Mouse (Mus musculus) limb, embryonic 15.5 days (tissue): ENCODE data around the gene Dhx58. TPM values are rescaled to one million over a fixed set of nuclear protein-coding genes. Genes with fewer than 3 reads are reported as not detected.
"Not testable (repeated sequence)": the region's sequence is repeated elsewhere in the genome, so short reads cannot be mapped to it uniquely, and the experiment has no call there.

Source experiments
- ATAC-seq: fragments of 200-750 bp; cut with Nextera tagmentation; 2 replicates; pipeline ENCODE4 v1.8.0; 2017; ENCODE audit warnings: low read depth, moderate TSS enrichment; ENCODE audit not compliant: insufficient number of reproducible peaks, low FRiP score, low TSS enrichment
- H3K27ac ChIP-seq: fragments of 300-500 bp; sonication (generic); 2 replicates; pipeline ENCODE4 v1.5.1; 2015; ENCODE audit warnings: moderate library complexity, mild to moderate bottlenecking, inconsistent platforms
- H3K27me3 ChIP-seq: fragments of 300-500 bp; sonication (generic); 2 replicates; pipeline ENCODE4 v1.6.1; 2015; ENCODE audit warnings: inconsistent platforms
- H3K36me3 ChIP-seq: fragments of 300-500 bp; sonication (generic); 2 replicates; pipeline ENCODE4 v1.6.1; 2015; ENCODE audit warnings: inconsistent platforms
- H3K4me1 ChIP-seq: fragments of 300-500 bp; sonication (generic); 2 replicates; pipeline ENCODE4 v1.6.1; 2015; ENCODE audit warnings: inconsistent platforms
- H3K4me2 ChIP-seq: fragments of 300-500 bp; sonication (generic); 2 replicates; pipeline ENCODE4 v1.6.1; 2015; ENCODE audit warnings: mild to moderate bottlenecking, inconsistent platforms
- H3K4me3 ChIP-seq: fragments of 300-500 bp; sonication (generic); 2 replicates; pipeline ENCODE4 v1.5.1; 2015; ENCODE audit warnings: mild to moderate bottlenecking, inconsistent platforms
- H3K9ac ChIP-seq: fragments of 300-500 bp; sonication (generic); 2 replicates; pipeline ENCODE4 v1.6.1; 2015; ENCODE audit warnings: inconsistent platforms
- H3K9me3 ChIP-seq: fragments of 300-500 bp; sonication (generic); 2 replicates; pipeline ENCODE4 v1.6.1; 2016; ENCODE audit warnings: inconsistent platforms
- WGBS: fragments of 180-500 bp; shearing (Covaris S2); methylation state at CpG from one replicate; pipeline ENCODE4 v1.1.7; 2015; 5-methylcytosine and 5-hydroxymethylcytosine counted together
- polyA plus RNA-seq: library from polyadenylated mRNA; unstranded; fragments of >200 nt; fragmentation: Nextera tagmentation; extraction: Ambion mirVana; gene quantifications from 2 replicates; pipeline ENCODE4 v1.2.1, GENCODE M21; 2015

The Dhx58 gene
- polyA plus RNA-seq, 1 experiment from 2014 or later: 2.9 TPM

GRCm38 (mm10) chr11:100671956-100672355, 32.1 kb downstream of the Dhx58 start:
- Histone ChIP-seq H3K4me3 (no peak overlapping the region), H3K27ac (no peak overlapping the region), H3K27me3 (peaks cover 8% of the 10 kb centered on the region; the same call in 1 of the 2 replicates), H3K36me3 (no peaks in the 10 kb centered on the region), H3K4me1 (peaks cover 13% of the 10 kb centered on the region), H3K4me2 (no peak overlapping the region), H3K9ac (no peak overlapping the region), H3K9me3 (no peaks in the 10 kb centered on the region)
- WGBS: 76% methylated on average over 2 of the region's 2 CpGs
- no peak for ATAC-seq

GRCm38 (mm10) chr11:100671049-100671448, 33.0 kb downstream of the Dhx58 start:
- Histone ChIP-seq H3K4me2 (no peak overlapping the region), H3K9me3 (no peaks in the 10 kb centered on the region), H3K4me1 (peaks cover 13% of the 10 kb centered on the region), H3K27me3 (peaks cover 8% of the 10 kb centered on the region; the same call in 1 of the 2 replicates), H3K9ac (no peak overlapping the region), H3K27ac (no peak overlapping the region), H3K36me3 (no peaks in the 10 kb centered on the region), H3K4me3 (no peak overlapping the region)
- 62% methylated on average over 1 of the region's 1 CpGs for WGBS
- ATAC-seq: no peak

GRCm38 (mm10) chr11:100659806-100660205, 44.3 kb downstream of the Dhx58 start:
- Histone ChIP-seq H3K4me2 (no peak overlapping the region), H3K9ac (no peak overlapping the region), H3K27ac (no peak overlapping the region), H3K4me1 (peaks cover 14% of the 10 kb centered on the region), H3K27me3 (no peaks in the 10 kb centered on the region), H3K4me3 (no peak overlapping the region), H3K36me3 (no peaks in the 10 kb centered on the region), H3K9me3 (no peaks in the 10 kb centered on the region)
- ATAC-seq: no peak
- 67% methylated on average over 10 of the region's 10 CpGs for WGBS

- no peak overlapping the region for H3K4me3 ChIP-seq
- no peaks in the 10 kb centered on the region for H3K9me3 ChIP-seq
- peaks cover 14% of the 10 kb centered on the region for H3K4me1 ChIP-seq
- H3K27ac ChIP-seq: no peak overlapping the region
- H3K27me3 ChIP-seq: peaks cover 6% of the 10 kb centered on the region
- H3K36me3 ChIP-seq: no peaks in the 10 kb centered on the region
- H3K4me2 ChIP-seq: no peak overlapping the region
- WGBS: 9% methylated on average over 6 of the region's 6 CpGs
- no peak for ATAC-seq
- H3K9ac ChIP-seq: no peak overlapping the region
These were observed 47.6 kb downstream of the Dhx58 start for GRCm38 (mm10) chr11:100656458-100656857.

- H3K4me3 ChIP-seq, H3K9ac ChIP-seq, H3K27ac ChIP-seq, H3K9me3 ChIP-seq, ATAC-seq, H3K36me3 ChIP-seq, H3K4me2 ChIP-seq: not testable (repeated sequence)
- 61% methylated on average over 3 of the region's 3 CpGs for WGBS
- H3K4me1 ChIP-seq: peaks cover 14% of the 10 kb centered on the region
- peaks cover 14% of the 10 kb centered on the region for H3K27me3 ChIP-seq
These were observed 48.5 kb downstream of the Dhx58 start for GRCm38 (mm10) chr11:100655589-100655988.

- Histone ChIP-seq H3K27me3 (peaks cover 39% of the 10 kb centered on the region), H3K4me2 (no peak overlapping the region), H3K27ac (no peak overlapping the region), H3K9ac (no peak overlapping the region), H3K4me1 (peaks cover 5% of the 10 kb centered on the region), H3K4me3 (no peak overlapping the region), H3K36me3 (no peaks in the 10 kb centered on the region), H3K9me3 (no peaks in the 10 kb centered on the region)
- no peak for ATAC-seq
- 20% methylated on average over 3 of the region's 3 CpGs for WGBS
These were observed 52.3 kb downstream of the Dhx58 start for GRCm38 (mm10) chr11:100651748-100652147.

GRCm38 (mm10) chr11:100651205-100651604, 52.9 kb downstream of the Dhx58 start:
- no peak for ATAC-seq
- no peaks in the 10 kb centered on the region for H3K4me1 ChIP-seq
- peaks cover 39% of the 10 kb centered on the region for H3K27me3 ChIP-seq
- no peaks in the 10 kb centered on the region for H3K36me3 ChIP-seq
- 9% methylated on average over 7 of the region's 8 CpGs for WGBS
- no peak overlapping the region for H3K27ac ChIP-seq
- no peak overlapping the region for H3K9ac ChIP-seq
- no peak overlapping the region for H3K4me3 ChIP-seq
- no peak overlapping the region for H3K4me2 ChIP-seq
- H3K9me3 ChIP-seq: no peaks in the 10 kb centered on the region

- 84% methylated on average over 8 of the region's 8 CpGs for WGBS
- Histone ChIP-seq H3K4me1 (peaks cover 11% of the 10 kb centered on the region), H3K9ac (no peak overlapping the region), H3K4me2 (no peak overlapping the region), H3K9me3 (no peaks in the 10 kb centered on the region), H3K36me3 (no peaks in the 10 kb centered on the region), H3K4me3 (no peak overlapping the region), H3K27me3 (peaks cover 39% of the 10 kb centered on the region), H3K27ac (no peak overlapping the region)
- ATAC-seq: no peak
These were observed 55.7 kb downstream of the Dhx58 start for GRCm38 (mm10) chr11:100648405-100648804.

GRCm38 (mm10) chr11:100646265-100646664, 57.8 kb downstream of the Dhx58 start:
- H3K9ac ChIP-seq: no peak overlapping the region
- WGBS: 15% methylated on average over 1 of the region's 1 CpGs
- H3K4me2 ChIP-seq: no peak overlapping the region
- H3K4me3 ChIP-seq: no peak overlapping the region
- no peaks in the 10 kb centered on the region for H3K36me3 ChIP-seq
- H3K27ac ChIP-seq: no peak overlapping the region
- H3K9me3 ChIP-seq: no peaks in the 10 kb centered on the region
- ATAC-seq: no peak
- H3K27me3 ChIP-seq: peaks cover 32% of the 10 kb centered on the region
- peaks cover 11% of the 10 kb centered on the region for H3K4me1 ChIP-seq

Other genes with a start within 250 kb of the Dhx58 start
- gene Klhl11, start 231.5 kb downstream of the Dhx58 start, polyA plus RNA-seq: 9.5 and 10.0 TPM in 2 replicates
- 181 and 189 TPM in 2 replicates for gene Acly, start 176.3 kb downstream of the Dhx58 start, polyA plus RNA-seq
- 0.19 and 0.56 TPM in 2 replicates for gene Ttc25, start 158.7 kb downstream of the Dhx58 start, polyA plus RNA-seq
- gene Cnp, start 129.4 kb downstream of the Dhx58 start, polyA plus RNA-seq: 25.1 and 30.5 TPM in 2 replicates
- gene Nkiras2, start 85.0 kb downstream of the Dhx58 start, polyA plus RNA-seq: 73.7 and 77.9 TPM in 2 replicates
- gene Dnajc7, start 84.1 kb downstream of the Dhx58 start, polyA plus RNA-seq: 218 and 227 TPM in 2 replicates
- gene Zfp385c, start 11.8 kb downstream of the Dhx58 start, polyA plus RNA-seq: 1.4 and 1.8 TPM in 2 replicates
- 48.2 and 50.4 TPM in 2 replicates for gene Kat2a, start 8.2 kb upstream of the Dhx58 start, polyA plus RNA-seq
- 0.32 and 0.57 TPM in 2 replicates for gene Hspb9, start 9.6 kb upstream of the Dhx58 start, polyA plus RNA-seq
- 19.7 and 30.8 TPM in 2 replicates for gene Rab5c, start 33.9 kb upstream of the Dhx58 start, polyA plus RNA-seq
- gene Kcnh4, start 55.7 kb upstream of the Dhx58 start, polyA plus RNA-seq: not detected in 2 replicates
- gene Hcrt, start 58.7 kb upstream of the Dhx58 start, polyA plus RNA-seq: not detected in 2 replicates
- gene Ghdc, start 66.7 kb upstream of the Dhx58 start, polyA plus RNA-seq: 7.5 and 8.2 TPM in 2 replicates
- 23.4 and 25.5 TPM in 2 replicates for gene Stat5b, start 146.5 kb upstream of the Dhx58 start, polyA plus RNA-seq
- gene Stat5a, start 155.1 kb upstream of the Dhx58 start, polyA plus RNA-seq: 9.4 and 12.0 TPM in 2 replicates
- 72.9 and 85.2 TPM in 2 replicates for gene Stat3, start 235.3 kb upstream of the Dhx58 start, polyA plus RNA-seq